Mouse (Mus musculus) liver, embryonic 14.5 days (tissue): ENCODE measurements around the gene Inpp5a.

Experiments used
- CTCF ChIP-seq: IDR thresholded peaks from 2 replicates; pipeline ENCODE4 v1.5.1; 2016; ENCODE audit warnings: antibody characterized with exemption, low read depth, control low read depth
- EP300 ChIP-seq: IDR thresholded peaks from 2 replicates; pipeline ENCODE4 v1.6.1; 2016; ENCODE audit warnings: antibody characterized with exemption, low read depth

DNA sequence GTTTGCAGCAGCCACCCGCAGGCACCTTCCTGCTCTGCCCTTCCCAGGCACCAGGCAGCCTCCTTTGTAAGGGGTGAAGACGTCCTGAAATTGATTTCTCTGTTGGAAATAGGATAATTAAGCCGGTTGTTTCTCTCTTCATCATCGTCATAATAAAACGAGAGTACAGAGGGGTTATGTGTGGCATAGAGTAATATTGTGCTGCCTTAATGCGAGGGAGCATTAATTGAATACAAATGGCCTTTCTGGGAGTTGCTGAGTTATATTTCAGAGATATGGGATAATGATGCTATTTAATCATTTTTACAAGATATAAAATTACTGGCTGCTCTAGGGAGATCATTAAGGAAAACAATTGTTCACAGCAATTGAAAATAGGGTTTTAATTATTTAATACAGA, 206.4 kb downstream of the Inpp5a start:
- TF ChIP-seq CTCF: no peak
- TF ChIP-seq EP300: no peak
